Mouse (Mus musculus) CD4-positive helper T cell, adult 2 months (primary cell): Measurements from ENCODE around the gene Gm20835.
"Not testable (repeated sequence)": the region's sequence is repeated elsewhere in the genome, so short reads cannot be mapped to it uniquely, and the experiment has no call there.

ENCODE experiments used
- DNase-seq: peaks from one replicate; pipeline ENCODE4 v3.0.0-alpha.2; 2012; ENCODE audit warnings: low read depth, missing footprints, low spot score

The Gm20835 gene

DNA sequence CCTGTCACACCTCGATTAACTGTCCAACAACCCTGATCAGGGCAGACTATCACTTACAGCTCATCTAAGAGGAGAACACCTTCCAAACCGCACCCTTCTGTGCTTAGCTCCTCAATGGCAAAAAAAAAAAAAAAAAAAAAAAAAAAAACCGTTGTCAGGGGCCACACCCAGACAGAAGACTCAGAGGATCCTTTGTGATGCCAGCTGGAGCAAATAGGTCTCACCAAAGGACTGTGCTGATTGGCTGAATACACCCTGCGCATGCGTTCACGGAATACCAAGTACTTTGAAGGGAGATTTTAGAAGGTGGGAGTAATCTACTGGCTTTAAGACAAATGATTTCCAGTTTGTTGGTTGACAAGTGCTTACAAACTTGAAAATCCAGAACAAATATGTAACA, at the start of gene Gm20835:
TSS of gene Gm20835 (minus strand) at position 101 of the 400 bp plus-strand sequence.
- DNase-seq, result not testable (repeated sequence)
